Mouse (Mus musculus) heart, embryonic 11.5 days (tissue): Measurements from ENCODE around the gene Rhbdl1. TPM values are rescaled to one million over a fixed set of nuclear protein-coding genes. Genes with fewer than 3 reads are reported as not detected.
A peak's percentile ranks its signal among the peaks of the same experiment; 100 is the strongest.

Source experiments
- ATAC-seq: fragments of 200-750 bp; cut with Nextera tagmentation; replicated peaks from 2 replicates; pipeline ENCODE4 v1.8.0; 2017; ENCODE audit warnings: moderate library complexity; ENCODE audit not compliant: insufficient number of reproducible peaks, low FRiP score, low TSS enrichment
- H3K27ac ChIP-seq: fragments of 300-500 bp; sonication (generic); 2 replicates; pipeline ENCODE4 v1.5.1; 2014; ENCODE audit warnings: mild to moderate bottlenecking, low read depth, low read length
- H3K27me3 ChIP-seq: fragments of 300-500 bp; sonication (generic); 2 replicates; pipeline ENCODE4 v1.6.1; 2014; ENCODE audit warnings: mild to moderate bottlenecking, low read length, mixed read lengths; ENCODE audit not compliant: control insufficient read depth, insufficient read depth
- H3K36me3 ChIP-seq: fragments of 300-500 bp; sonication (generic); 2 replicates; pipeline ENCODE4 v1.6.1; 2014; ENCODE audit warnings: mild to moderate bottlenecking, low read length, moderate library complexity, mixed read lengths; ENCODE audit not compliant: control insufficient read depth, insufficient read depth
- H3K4me1 ChIP-seq: fragments of 300-500 bp; sonication (generic); 2 replicates; pipeline ENCODE4 v1.6.1; 2014; ENCODE audit warnings: low read length; ENCODE audit not compliant: control insufficient read depth, insufficient read depth
- H3K4me2 ChIP-seq: fragments of 300-500 bp; sonication (generic); 2 replicates; pipeline ENCODE4 v1.6.1; 2014; ENCODE audit warnings: mild to moderate bottlenecking, moderate library complexity
- H3K4me3 ChIP-seq: fragments of 300-500 bp; sonication (generic); 2 replicates; pipeline ENCODE4 v1.5.1; 2014; ENCODE audit warnings: low read depth, low read length
- H3K9ac ChIP-seq: fragments of 300-500 bp; sonication (generic); 2 replicates; pipeline ENCODE4 v1.6.1; 2014; ENCODE audit warnings: mild to moderate bottlenecking, low read depth, low read length, moderate library complexity
- H3K9me3 ChIP-seq: fragments of 300-500 bp; sonication (generic); replicated peaks from 2 replicates; pipeline ENCODE4 v1.6.1; 2016; ENCODE audit warnings: low read length; ENCODE audit not compliant: control insufficient read depth
- WGBS: fragments of 180-500 bp; shearing (Covaris S2); extraction: QIAGEN DNeasy Blood & Tissue Kit; methylation state at CpG from one replicate; pipeline ENCODE4 v1.1.7; 2014; ENCODE audit not compliant: insufficient replicate concordance; 5-methylcytosine and 5-hydroxymethylcytosine counted together
- polyA plus RNA-seq: library from polyadenylated mRNA; unstranded; fragments of >200 nt; fragmentation: Nextera tagmentation; extraction: Ambion mirVana; gene quantifications from 2 replicates; pipeline ENCODE4 v1.2.1, GENCODE M21; 2014

Gene Rhbdl1
- polyA plus RNA-seq, 1 experiment from 2014 or later = 2.5 TPM

DNA sequence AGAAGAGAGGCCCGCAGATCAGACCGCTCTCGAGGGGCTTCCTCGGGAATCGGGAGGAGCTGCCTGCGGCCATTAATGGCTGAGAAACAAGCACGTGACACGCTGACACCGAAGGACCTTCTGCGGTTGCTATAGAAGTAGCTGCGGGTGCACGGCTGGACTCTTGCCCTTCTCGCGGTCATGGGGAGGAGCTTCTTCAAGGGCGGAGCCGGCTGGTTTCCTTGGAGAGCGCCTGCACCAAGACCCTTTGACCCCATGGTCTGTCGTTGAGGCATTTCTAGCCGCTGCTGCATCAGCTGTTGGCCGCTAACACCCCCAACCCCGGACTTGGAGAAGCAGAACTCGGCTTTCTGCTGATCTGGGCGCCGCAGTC lies 3.8 kb downstream of the Rhbdl1 start, which contains the start of gene Stub1:
TSS of gene Stub1 (minus strand) at position 114 of the 373 bp plus-strand sequence.
- no peaks in the 10 kb centered on the region for H3K9me3 ChIP-seq
- H3K27me3 ChIP-seq = no peaks in the 10 kb centered on the region
- H3K4me2 ChIP-seq = peak within 1 kb of the TSS; percentile 98
- peaks cover 73% of the 10 kb centered on the region for H3K4me1 ChIP-seq
- peak within 1 kb of the TSS; percentile 88 for H3K4me3 ChIP-seq
- H3K27ac ChIP-seq = peak within 1 kb of the TSS; percentile 99
- under 1% methylated on average over 24 of the region's 24 CpGs for WGBS
- peaks cover 19% of the 10 kb centered on the region for H3K36me3 ChIP-seq
- peak; percentile 73 for ATAC-seq
- H3K9ac ChIP-seq = peak within 1 kb of the TSS; percentile 92

- Histone ChIP-seq H3K4me2 (peak overlapping the region; percentile 98), H3K27ac (peak overlapping the region; percentile 99), H3K9ac (peak overlapping the region; percentile 92), H3K9me3 (no peaks in the 10 kb centered on the region), H3K36me3 (peaks cover 20% of the 10 kb centered on the region), H3K4me3 (peak overlapping the region; percentile 88), H3K4me1 (peaks cover 71% of the 10 kb centered on the region), H3K27me3 (no peaks in the 10 kb centered on the region)
- ATAC-seq = peak; percentile 91
- WGBS = under 1% methylated on average over 61 of the region's 77 CpGs
These were observed 4.4 kb downstream of the Rhbdl1 start for GRCm38 (mm10) chr17:25832436-25833290.

- Histone ChIP-seq H3K9me3 (no peaks in the 10 kb centered on the region), H3K36me3 (peaks cover 24% of the 10 kb centered on the region), H3K4me3 (peak overlapping the region; percentile 88), H3K27me3 (no peaks in the 10 kb centered on the region), H3K4me2 (peak overlapping the region; percentile 98), H3K27ac (peak overlapping the region; percentile 99; the same call in 1 of the 2 replicates), H3K4me1 (peaks cover 61% of the 10 kb centered on the region), H3K9ac (peak overlapping the region; percentile 92)
- whole genome bisulfite sequencing = 50% methylated on average over 21 of the region's 21 CpGs
- ATAC-seq = no peak
These were observed 5.4 kb downstream of the Rhbdl1 start for GRCm38 (mm10) chr17:25831451-25832281.

- Histone ChIP-seq H3K9ac (peak overlapping the region; percentile 92; the same call in 1 of the 2 replicates), H3K36me3 (peaks cover 27% of the 10 kb centered on the region), H3K4me3 (peak overlapping the region; percentile 88), H3K27ac (no peak overlapping the region), H3K9me3 (no peaks in the 10 kb centered on the region), H3K4me1 (peaks cover 53% of the 10 kb centered on the region), H3K4me2 (peak overlapping the region; percentile 98), H3K27me3 (no peaks in the 10 kb centered on the region)
- 88% methylated on average over 14 of the region's 14 CpGs for WGBS
- no peak for ATAC-seq
These were observed 6.2 kb downstream of the Rhbdl1 start for GRCm38 (mm10) chr17:25830806-25831431.

GRCm38 (mm10) chr17:25830200-25830753 lies 6.8 kb downstream of the Rhbdl1 start:
- Histone ChIP-seq H3K9ac (no peak overlapping the region), H3K36me3 (peaks cover 27% of the 10 kb centered on the region), H3K9me3 (no peaks in the 10 kb centered on the region), H3K4me2 (peak overlapping the region; percentile 83), H3K4me1 (peaks cover 47% of the 10 kb centered on the region), H3K4me3 (peak overlapping the region; percentile 69), H3K27me3 (no peaks in the 10 kb centered on the region), H3K27ac (no peak overlapping the region)
- WGBS = 81% methylated on average over 4 of the region's 4 CpGs
- ATAC-seq = no peak

- no peaks in the 10 kb centered on the region for H3K27me3 ChIP-seq
- peaks cover 27% of the 10 kb centered on the region for H3K36me3 ChIP-seq
- H3K4me3 ChIP-seq = peak overlapping the region; percentile 69
- no peaks in the 10 kb centered on the region for H3K9me3 ChIP-seq
- no peak for ATAC-seq
- H3K4me1 ChIP-seq = peaks cover 44% of the 10 kb centered on the region
- peak overlapping the region; percentile 78 for H3K9ac ChIP-seq
- WGBS = 34% methylated on average over 8 of the region's 8 CpGs
- H3K27ac ChIP-seq = peak overlapping the region; percentile 84
- H3K4me2 ChIP-seq = peak overlapping the region; percentile 83
These were observed 7.5 kb downstream of the Rhbdl1 start for GRCm38 (mm10) chr17:25829558-25830017.

DNA sequence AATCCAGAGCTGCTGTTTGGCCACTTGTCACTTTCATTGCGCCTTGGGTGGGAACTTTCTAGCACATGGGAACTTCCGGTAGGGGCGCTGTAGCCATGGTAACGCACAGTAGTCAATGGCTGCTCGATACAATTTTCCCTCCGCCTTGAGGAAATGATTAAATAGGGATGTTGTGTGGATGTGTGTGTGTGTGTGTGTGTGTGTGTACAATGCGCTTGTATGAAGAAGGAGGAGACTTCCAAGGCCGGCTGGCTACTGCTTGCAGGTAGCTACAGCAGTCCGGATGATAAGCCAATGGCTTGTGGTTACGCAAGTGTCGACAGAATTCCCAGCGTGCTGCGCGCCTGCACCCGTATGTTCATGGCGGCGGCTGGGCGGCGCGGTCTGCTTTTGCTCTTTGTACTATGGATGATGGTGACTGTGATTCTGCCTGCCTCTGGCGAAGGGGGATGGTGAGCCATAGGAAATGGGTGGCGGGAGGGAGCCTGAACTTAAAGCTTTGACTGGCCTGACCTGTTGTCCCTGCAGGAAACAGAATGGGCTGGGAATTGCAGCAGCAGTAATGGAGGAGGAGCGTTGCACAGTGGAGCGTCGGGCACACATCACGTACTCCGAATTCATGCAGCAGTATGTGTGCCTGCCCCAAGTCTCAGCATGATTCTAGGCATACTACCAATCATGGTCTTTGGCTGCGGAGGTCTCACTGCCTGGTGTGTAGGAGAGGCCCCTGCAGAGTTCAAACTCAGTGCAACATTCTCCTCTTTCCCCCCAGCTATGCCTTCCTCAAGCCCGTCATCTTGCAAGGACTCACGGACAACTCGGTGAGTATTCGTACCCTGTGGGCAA lies 8.2 kb downstream of the Rhbdl1 start, which contains the start of gene Jmjd8:
TSS of gene Jmjd8 (plus strand) at position 156 of the 846 bp plus-strand sequence.
- H3K9ac ChIP-seq = peak within 1 kb of the TSS; percentile 78
- H3K4me3 ChIP-seq = peak within 1 kb of the TSS; percentile 69
- H3K4me2 ChIP-seq = peak within 1 kb of the TSS; percentile 83
- peaks cover 44% of the 10 kb centered on the region for H3K4me1 ChIP-seq
- no peaks in the 10 kb centered on the region for H3K27me3 ChIP-seq
- peaks cover 27% of the 10 kb centered on the region for H3K36me3 ChIP-seq
- WGBS = 1% methylated on average over 32 of the region's 32 CpGs
- H3K9me3 ChIP-seq = no peaks in the 10 kb centered on the region
- ATAC-seq = 0 out of 2 replicates have a peak, but pooled peaks have one; percentile 4
- peak within 1 kb of the TSS; percentile 84 for H3K27ac ChIP-seq
